Mouse (Mus musculus): ENCODE measurements around the gene Uqcr11.

- TF ChIP-seq ZC3H11A (IDR thresholded peaks at IDR 0.05; ENCODE audit: borderline replicate concordance, low read depth, low read length) (no peak), CHD2 (IDR thresholded peaks at IDR 0.05; ENCODE audit: low read depth, low read length) (no peak)
Measured at GRCm38 (mm10) chr10:80382641-80383365, 23.8 kb downstream of the Uqcr11 start.

All from ES-E14 (cell line).